Comparison of ENCODE assay signal across 9 mouse cellular contexts in genomic region chr11:102851883-102852282, GRCm38 (mm10). TPM values are rescaled to one million over a fixed set of nuclear protein-coding genes. Genes with fewer than 3 reads are reported as not detected.
DNase-seq lines count a peak whose midpoint lies in the region; ATAC-seq and TF ChIP-seq lines count a peak whose summit lies in the region.
"Had no signal": no experiment of that assay in that cellular context is flagged by ENCODE, and none has a peak within 500 bp of the region (broad histone marks: within the 10 kb centered on the region; RNA-seq: fewer than 3 reads in every experiment).

No protein-coding gene starts in this region.

- no peaks in the 10 kb centered on the region for H3K9me3 ChIP-seq in liver, embryonic 12.5 days (replicated peaks)
- H3K9me3 ChIP-seq in heart, postnatal 0 days (replicated peaks; ENCODE audit: control insufficient read depth, low read length) = no peaks in the 10 kb centered on the region
- no peaks in the 10 kb centered on the region for H3K9me3 ChIP-seq in limb, embryonic 14.5 days (ENCODE audit: control insufficient read depth, low read length)

- no peak for TF ChIP-seq POLR2A in liver, adult 2 months (IDR thresholded peaks at IDR 0.05; ENCODE audit: extremely low read depth, insufficient read depth, low read length)
- TF ChIP-seq POLR2A in limb, embryonic 14.5 days (IDR thresholded peaks at IDR 0.05; ENCODE audit: borderline replicate concordance, extremely low read depth, insufficient read depth, insufficient read length) = no peak

- peak; percentile 25 for DNase-seq in liver, adult 2 months (ENCODE audit: extremely low read depth, low read depth, low spot score)
- DNase-seq in ZHBTc4 (ENCODE audit: low read depth, low spot score) = peak; percentile 82
- DNase-seq in heart, postnatal 0 days (ENCODE audit: low spot score) = peak; percentile 30
- DNase-seq in limb, embryonic 14.5 days (ENCODE audit: low spot score) = peak; percentile 31
- peak; percentile 48 for DNase-seq in right cerebral cortex, postnatal 14 days

- peak; percentile 84 for TF ChIP-seq CTCF in liver, adult 2 months (IDR thresholded peaks at IDR 0.05; ENCODE audit: low read depth, low read length)
- TF ChIP-seq CTCF in heart, postnatal 0 days (IDR thresholded peaks at IDR 0.05; ENCODE audit: low read depth) = peak; percentile 70

- no peak overlapping the region for H3K9ac ChIP-seq in liver, adult 2 months (ENCODE audit: low read depth, low read length)
- no peak overlapping the region for H3K9ac ChIP-seq in liver, embryonic 12.5 days
- H3K9ac ChIP-seq in heart, postnatal 0 days (replicated peaks; ENCODE audit: low read depth, low read length) = no peak overlapping the region
- H3K9ac ChIP-seq in limb, embryonic 14.5 days (ENCODE audit: low read depth, low read length, severe bottlenecking) = no peak overlapping the region

- H3K4me1 ChIP-seq in liver, adult 2 months (ENCODE audit: control insufficient read depth, insufficient read depth, low read length) = no peaks in the 10 kb centered on the region
- no peaks in the 10 kb centered on the region for H3K4me1 ChIP-seq in liver, embryonic 12.5 days
- H3K4me1 ChIP-seq in heart, postnatal 0 days (ENCODE audit: control insufficient read depth, insufficient read depth) = no peaks in the 10 kb centered on the region
- no peaks in the 10 kb centered on the region for H3K4me1 ChIP-seq in limb, embryonic 14.5 days (ENCODE audit: control insufficient read depth, insufficient read depth, low read length)

- WGBS in liver, adult 2 months = 74% methylated on average over 5 of the region's 5 CpGs
- WGBS in liver, embryonic 12.5 days (ENCODE audit: insufficient replicate concordance) = 75% methylated on average over 5 of the region's 5 CpGs
- WGBS in heart, postnatal 0 days = 61% methylated on average over 5 of the region's 5 CpGs
- 60% methylated on average over 5 of the region's 5 CpGs for WGBS in limb, embryonic 14.5 days

- no peak for ATAC-seq in liver, embryonic 12.5 days
- peak; percentile 68; the same call in 1 of the 2 replicates for ATAC-seq in common myeloid progenitor, adult 5-6 weeks (replicated peaks; ENCODE audit: low read depth, poor library complexity, severe bottlenecking)
- peak; percentile 69; the same call in 1 of the 2 replicates for ATAC-seq in heart, postnatal 0 days (ENCODE audit: insufficient read depth, low read depth)
- ATAC-seq in limb, embryonic 14.5 days (ENCODE audit: low FRiP score, low read depth) = no peak
- no peak for ATAC-seq in inflammation-experienced regulatory T-cells, adult 6 months

- no peak overlapping the region for H3K4me2 ChIP-seq in liver, embryonic 12.5 days
- H3K4me2 ChIP-seq in heart, postnatal 0 days (ENCODE audit: low read depth, low read length) = no peak overlapping the region
- H3K4me2 ChIP-seq in limb, embryonic 14.5 days (replicated peaks; ENCODE audit: low read depth, low read length, severe bottlenecking) = no peak overlapping the region

- H3K27ac ChIP-seq in liver, adult 2 months (replicated peaks; ENCODE audit: insufficient read depth, low read depth, low read length) = no peak overlapping the region
- no peak overlapping the region for H3K27ac ChIP-seq in liver, embryonic 12.5 days
- no peak overlapping the region for H3K27ac ChIP-seq in heart, postnatal 0 days (ENCODE audit: low read depth)
- H3K27ac ChIP-seq in limb, embryonic 14.5 days (replicated peaks; ENCODE audit: low read depth, low read length) = no peak overlapping the region

- no peak overlapping the region for H3K4me3 ChIP-seq in liver, adult 2 months (ENCODE audit: insufficient read depth, low read depth, low read length)
- H3K4me3 ChIP-seq in liver, embryonic 12.5 days = no peak overlapping the region
- no peak overlapping the region for H3K4me3 ChIP-seq in heart, postnatal 0 days (ENCODE audit: low read depth, low read length)
- H3K4me3 ChIP-seq in limb, embryonic 14.5 days (replicated peaks; ENCODE audit: low read length) = no peak overlapping the region

- H3K27me3 ChIP-seq in liver, adult 2 months (ENCODE audit: control insufficient read depth, insufficient read depth, low read length) = no peaks in the 10 kb centered on the region
- no peaks in the 10 kb centered on the region for H3K27me3 ChIP-seq in liver, embryonic 12.5 days (replicated peaks)
- H3K27me3 ChIP-seq in heart, postnatal 0 days (ENCODE audit: control insufficient read depth, insufficient read depth, low read length) = no peaks in the 10 kb centered on the region
- no peaks in the 10 kb centered on the region for H3K27me3 ChIP-seq in limb, embryonic 14.5 days (ENCODE audit: control insufficient read depth, insufficient read depth, low read length)

- peaks cover 36% of the 10 kb centered on the region for H3K36me3 ChIP-seq in liver, adult 2 months (ENCODE audit: control insufficient read depth, insufficient read depth, low read length)
- H3K36me3 ChIP-seq in liver, embryonic 12.5 days = peaks cover 100% of the 10 kb centered on the region
- H3K36me3 ChIP-seq in heart, postnatal 0 days (replicated peaks; ENCODE audit: control insufficient read depth, insufficient read depth, low read length) = peaks cover 80% of the 10 kb centered on the region
- H3K36me3 ChIP-seq in limb, embryonic 14.5 days (ENCODE audit: control insufficient read depth, insufficient read depth, low read length) = peaks cover 78% of the 10 kb centered on the region

- TF ChIP-seq EP300 in heart, postnatal 0 days (IDR thresholded peaks at IDR 0.05; ENCODE audit: low read depth) = no peak

- no peaks in the 10 kb centered on the region for H3K79me2 ChIP-seq in liver, adult 2 months (ENCODE audit: control insufficient read depth, insufficient read depth, low read length)

RNA-seq across cellular contexts. Expression of gene Higd1b, which starts 16.2 kb away (rescaled TPM):
- not detected in 2 replicates for total RNA-seq in liver, adult 2 months (2014; rRNA removed)
- polyA plus RNA-seq in liver, adult 2 months (2012; rRNA removed) = not detected in 2 replicates
- not detected in 2 replicates for polyA plus RNA-seq in liver, embryonic 12.5 days (2016; fragmentation: Nextera tagmentation; extraction: Ambion mirVana)
- not detected in 2 replicates for total RNA-seq in common myeloid progenitor, adult 5-6 weeks (2017)
- 4.6 and 38.7 TPM in 2 replicates for total RNA-seq in heart, postnatal 0 days (2014; rRNA removed; ENCODE audit: low replicate concordance)
- polyA plus RNA-seq in heart, postnatal 0 days (2015; fragmentation: Nextera tagmentation; extraction: Ambion mirVana) = 11.7 and 13.2 TPM in 2 replicates
- polyA plus RNA-seq in limb, embryonic 14.5 days (2012; rRNA removed) = not detected in 2 replicates
- 0.43 and 0.48 TPM in 2 replicates for polyA plus RNA-seq in limb, embryonic 14.5 days (2014; fragmentation: Nextera tagmentation; extraction: Ambion mirVana)
- polyA plus RNA-seq in inflammation-experienced regulatory T-cells, adult 6 months (2017; shearing (Covaris generic)) = not detected

RNA-seq across cellular contexts. Expression of gene Eftud2, which starts 28.9 kb away (rescaled TPM):
- total RNA-seq in liver, adult 2 months (2014; rRNA removed) = 16.2 and 24.1 TPM in 2 replicates
- polyA plus RNA-seq in liver, adult 2 months (2012; rRNA removed) = 41.5 and 53.3 TPM in 2 replicates
- polyA plus RNA-seq in liver, embryonic 12.5 days (2016; fragmentation: Nextera tagmentation; extraction: Ambion mirVana) = 192 and 196 TPM in 2 replicates
- 143 and 191 TPM in 2 replicates for total RNA-seq in common myeloid progenitor, adult 5-6 weeks (2017)
- 36.6 and 42.6 TPM in 2 replicates for total RNA-seq in heart, postnatal 0 days (2014; rRNA removed; ENCODE audit: low replicate concordance)
- polyA plus RNA-seq in heart, postnatal 0 days (2015; fragmentation: Nextera tagmentation; extraction: Ambion mirVana) = 56.7 and 59.1 TPM in 2 replicates
- 95.0 and 113 TPM in 2 replicates for polyA plus RNA-seq in limb, embryonic 14.5 days (2012; rRNA removed)
- 137 and 149 TPM in 2 replicates for polyA plus RNA-seq in limb, embryonic 14.5 days (2014; fragmentation: Nextera tagmentation; extraction: Ambion mirVana)
- polyA plus RNA-seq in inflammation-experienced regulatory T-cells, adult 6 months (2017; shearing (Covaris generic)) = 100 to 1,000 TPM; 111 to 148 (median 126) TPM

RNA-seq across cellular contexts. Expression of gene Ccdc103, which starts 29.1 kb away (rescaled TPM):
- total RNA-seq in liver, adult 2 months (2014; rRNA removed) = 0.09 TPM in 1 of 2 replicates, not detected in the other
- polyA plus RNA-seq in liver, adult 2 months (2012; rRNA removed) = 0.06 TPM in 1 of 2 replicates, not detected in the other
- polyA plus RNA-seq in liver, embryonic 12.5 days (2016; fragmentation: Nextera tagmentation; extraction: Ambion mirVana) = 0.85 and 0.97 TPM in 2 replicates
- total RNA-seq in common myeloid progenitor, adult 5-6 weeks (2017) = not detected in 2 replicates
- not detected in 2 replicates for total RNA-seq in heart, postnatal 0 days (2014; rRNA removed; ENCODE audit: low replicate concordance)
- polyA plus RNA-seq in heart, postnatal 0 days (2015; fragmentation: Nextera tagmentation; extraction: Ambion mirVana) = 0.66 and 0.75 TPM in 2 replicates
- 0.34 and 0.41 TPM in 2 replicates for polyA plus RNA-seq in limb, embryonic 14.5 days (2012; rRNA removed)
- 0.50 and 1.0 TPM in 2 replicates for polyA plus RNA-seq in limb, embryonic 14.5 days (2014; fragmentation: Nextera tagmentation; extraction: Ambion mirVana)
- polyA plus RNA-seq in inflammation-experienced regulatory T-cells, adult 6 months (2017; shearing (Covaris generic)) = not detected

RNA-seq across cellular contexts. Expression of gene Gjc1, which starts 32.4 kb away (rescaled TPM):
- total RNA-seq in liver, adult 2 months (2014; rRNA removed) = 0.46 and 0.47 TPM in 2 replicates
- 0.11 and 0.26 TPM in 2 replicates for polyA plus RNA-seq in liver, adult 2 months (2012; rRNA removed)
- polyA plus RNA-seq in liver, embryonic 12.5 days (2016; fragmentation: Nextera tagmentation; extraction: Ambion mirVana) = 8.7 and 9.5 TPM in 2 replicates
- not detected in 2 replicates for total RNA-seq in common myeloid progenitor, adult 5-6 weeks (2017)
- total RNA-seq in heart, postnatal 0 days (2014; rRNA removed; ENCODE audit: low replicate concordance) = 19.2 and 29.4 TPM in 2 replicates
- polyA plus RNA-seq in heart, postnatal 0 days (2015; fragmentation: Nextera tagmentation; extraction: Ambion mirVana) = 41.1 and 42.7 TPM in 2 replicates
- polyA plus RNA-seq in limb, embryonic 14.5 days (2012; rRNA removed) = 76.6 and 80.0 TPM in 2 replicates
- polyA plus RNA-seq in limb, embryonic 14.5 days (2014; fragmentation: Nextera tagmentation; extraction: Ambion mirVana) = 59.6 and 67.5 TPM in 2 replicates
- polyA plus RNA-seq in inflammation-experienced regulatory T-cells, adult 6 months (2017; shearing (Covaris generic)) = not detected

RNA-seq across cellular contexts. Expression of gene Fam187a, which starts 33.1 kb away (rescaled TPM):
- 0.07 TPM in 1 of 2 replicates, not detected in the other for total RNA-seq in liver, adult 2 months (2014; rRNA removed)
- not detected in 2 replicates for polyA plus RNA-seq in liver, adult 2 months (2012; rRNA removed)
- polyA plus RNA-seq in liver, embryonic 12.5 days (2016; fragmentation: Nextera tagmentation; extraction: Ambion mirVana) = not detected in 2 replicates
- not detected in 2 replicates for total RNA-seq in common myeloid progenitor, adult 5-6 weeks (2017)
- total RNA-seq in heart, postnatal 0 days (2014; rRNA removed; ENCODE audit: low replicate concordance) = not detected in 2 replicates
- not detected in 2 replicates for polyA plus RNA-seq in heart, postnatal 0 days (2015; fragmentation: Nextera tagmentation; extraction: Ambion mirVana)
- polyA plus RNA-seq in limb, embryonic 14.5 days (2012; rRNA removed) = 0.04 TPM in 1 of 2 replicates, not detected in the other
- not detected in 2 replicates for polyA plus RNA-seq in limb, embryonic 14.5 days (2014; fragmentation: Nextera tagmentation; extraction: Ambion mirVana)
- not detected for polyA plus RNA-seq in inflammation-experienced regulatory T-cells, adult 6 months (2017; shearing (Covaris generic))
- polyA plus RNA-seq: neural tube, embryonic 14.5 days had no signal

Comparison
In these comparisons a context has a peak if more than half of its experiments do, and no peak if none do; other contexts are left out.
1. DNase-seq: peak in every context shown above with its lines; median percentile 82 in ZHBTc4; 48 in right cerebral cortex, postnatal 14 days; 31 in limb, embryonic 14.5 days; 30 in heart, postnatal 0 days; 25 in liver, adult 2 months.
2. ATAC-seq: peak in common myeloid progenitor, adult 5-6 weeks (single experiment) and heart, postnatal 0 days (single experiment); none in liver, embryonic 12.5 days (single experiment), limb, embryonic 14.5 days (single experiment) and inflammation-experienced regulatory T-cells, adult 6 months (single experiment).